Mouse (Mus musculus): ENCODE results near the gene Eppin. TPM values are rescaled to one million over a fixed set of nuclear protein-coding genes. Genes with fewer than 3 reads are reported as not detected.

Gene Eppin
- polyA plus RNA-seq (2014; fragmentation: Illumina TruSeq; extraction: RNeasy Lipid Tissue Mini Kit (QIAGEN cat#74804); ENCODE audit: low read depth, low replicate concordance) = not detected

DNA sequence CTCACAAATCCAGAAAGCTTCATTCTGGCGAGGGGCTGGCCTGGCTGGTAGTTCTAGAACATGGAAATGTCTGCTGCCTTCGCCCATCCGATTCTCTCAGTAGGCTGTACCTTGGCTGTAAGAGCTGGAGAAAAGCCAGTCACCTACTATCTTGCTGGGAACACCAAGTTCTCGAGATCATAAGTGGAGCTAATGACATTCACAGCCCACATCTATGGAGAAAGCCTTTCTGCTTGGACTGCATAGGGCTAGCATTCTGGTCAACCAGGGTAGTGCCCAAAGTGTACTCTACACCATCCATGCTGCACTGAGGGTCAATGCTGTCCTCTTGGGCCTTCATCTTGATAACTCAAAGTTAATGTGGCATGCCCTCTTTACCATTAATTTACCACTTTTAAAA is at the start of gene Eppin:
TSS of gene Eppin (minus strand) at position 101 of the 400 bp plus-strand sequence.

DNA sequence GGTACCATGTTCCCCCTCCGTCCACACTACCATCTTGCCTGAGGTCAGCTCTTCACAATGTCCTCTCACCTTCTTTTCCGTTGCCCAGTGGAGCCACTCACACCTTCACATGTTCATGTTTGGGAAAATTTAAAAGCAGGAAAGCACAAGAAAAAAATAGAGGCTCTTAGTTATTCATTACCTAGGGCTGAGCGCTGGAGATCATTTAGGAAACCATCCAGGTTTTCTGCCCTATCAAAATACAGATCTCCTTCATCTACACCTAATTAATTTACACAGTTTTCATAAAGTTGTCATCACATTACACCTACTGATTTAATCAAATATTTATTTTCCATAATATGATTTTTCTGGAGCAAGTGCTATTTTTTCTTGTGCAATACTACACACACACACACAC is 45.3 kb upstream of the Eppin start, which contains the start of gene Wfdc16:
TSS of gene Wfdc16 (minus strand) at position 101 of the 400 bp plus-strand sequence.

DNA sequence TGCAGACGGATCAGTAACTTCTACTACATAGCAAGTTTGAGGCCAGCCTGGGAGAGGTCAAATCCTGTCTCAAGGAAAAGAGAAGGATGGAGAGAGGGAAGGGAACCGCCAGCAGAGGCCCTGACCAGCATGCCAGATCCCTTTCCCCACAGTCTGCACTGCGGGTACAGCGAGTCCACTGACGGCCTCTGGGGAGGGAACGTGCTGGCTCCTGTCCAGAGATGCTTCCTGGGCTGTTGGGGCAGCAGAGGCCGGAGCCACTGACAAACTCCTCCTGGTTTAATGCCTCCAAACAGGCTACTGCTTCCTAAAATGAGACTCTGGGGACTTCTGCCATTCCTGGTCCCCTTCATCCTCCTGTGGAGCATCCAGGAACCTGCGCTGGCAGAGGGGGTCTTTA is 20.1 kb upstream of the Eppin start, which contains the start of the genes Wfdc6b and Wfdc8:
TSS of gene Wfdc6b (plus strand) at position 52 of the 400 bp plus-strand sequence.
TSS of gene Wfdc8 (minus strand) at position 156 of the 400 bp plus-strand sequence.

DNA sequence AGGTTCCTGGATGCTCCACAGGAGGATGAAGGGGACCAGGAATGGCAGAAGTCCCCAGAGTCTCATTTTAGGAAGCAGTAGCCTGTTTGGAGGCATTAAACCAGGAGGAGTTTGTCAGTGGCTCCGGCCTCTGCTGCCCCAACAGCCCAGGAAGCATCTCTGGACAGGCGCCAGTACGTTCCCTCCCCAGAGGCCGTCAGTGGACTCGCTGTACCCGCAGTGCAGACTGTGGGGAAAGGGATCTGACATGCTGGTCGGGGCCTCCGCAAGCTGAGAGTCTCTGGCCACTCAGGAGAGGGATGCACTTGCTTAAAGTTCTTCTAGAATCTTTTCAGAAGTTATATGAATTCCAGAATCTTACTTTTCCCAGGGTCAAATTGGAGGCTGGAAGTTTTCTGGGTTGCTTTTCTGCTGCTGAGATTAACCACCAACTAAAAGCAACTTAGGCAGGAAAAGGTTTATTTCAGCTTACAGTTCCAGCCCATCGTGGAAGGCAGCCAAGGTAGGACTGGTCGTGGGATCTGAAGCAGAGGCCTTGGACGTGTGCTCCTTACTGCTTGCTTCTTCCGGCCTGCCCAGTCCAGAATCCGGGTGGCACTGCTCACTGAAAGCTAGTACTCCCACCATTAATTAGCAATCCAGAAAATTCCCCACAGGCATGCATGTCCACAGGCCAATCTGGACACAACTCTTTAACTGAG is 8.2 kb downstream of the Eppin start, which contains the start of gene Wfdc6a:
TSS of gene Wfdc6a (minus strand) at position 423 of the 701 bp plus-strand sequence.

DNA sequence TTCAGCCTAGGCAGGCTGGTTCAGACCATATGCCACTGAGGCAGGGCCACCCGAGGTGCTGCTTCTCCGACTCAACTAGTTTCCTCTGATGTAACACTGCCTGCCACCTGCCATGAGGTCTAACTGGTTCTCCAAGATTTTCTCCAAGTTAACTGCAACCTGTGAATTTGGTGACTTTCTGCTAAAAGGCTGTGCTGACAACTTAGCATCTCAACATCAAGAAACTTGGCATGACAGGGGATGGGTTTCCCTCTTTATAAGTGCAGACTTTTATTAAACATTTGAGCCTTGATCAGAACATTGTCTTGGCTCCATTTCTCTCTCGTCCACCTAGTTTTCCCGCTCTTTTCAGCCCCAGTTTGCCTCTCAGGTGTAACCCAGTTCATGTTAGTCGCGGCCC is 20.0 kb downstream of the Eppin start, which contains the start of gene Spint3:
TSS of gene Spint3 (minus strand) at position 101 of the 400 bp plus-strand sequence.

DNA sequence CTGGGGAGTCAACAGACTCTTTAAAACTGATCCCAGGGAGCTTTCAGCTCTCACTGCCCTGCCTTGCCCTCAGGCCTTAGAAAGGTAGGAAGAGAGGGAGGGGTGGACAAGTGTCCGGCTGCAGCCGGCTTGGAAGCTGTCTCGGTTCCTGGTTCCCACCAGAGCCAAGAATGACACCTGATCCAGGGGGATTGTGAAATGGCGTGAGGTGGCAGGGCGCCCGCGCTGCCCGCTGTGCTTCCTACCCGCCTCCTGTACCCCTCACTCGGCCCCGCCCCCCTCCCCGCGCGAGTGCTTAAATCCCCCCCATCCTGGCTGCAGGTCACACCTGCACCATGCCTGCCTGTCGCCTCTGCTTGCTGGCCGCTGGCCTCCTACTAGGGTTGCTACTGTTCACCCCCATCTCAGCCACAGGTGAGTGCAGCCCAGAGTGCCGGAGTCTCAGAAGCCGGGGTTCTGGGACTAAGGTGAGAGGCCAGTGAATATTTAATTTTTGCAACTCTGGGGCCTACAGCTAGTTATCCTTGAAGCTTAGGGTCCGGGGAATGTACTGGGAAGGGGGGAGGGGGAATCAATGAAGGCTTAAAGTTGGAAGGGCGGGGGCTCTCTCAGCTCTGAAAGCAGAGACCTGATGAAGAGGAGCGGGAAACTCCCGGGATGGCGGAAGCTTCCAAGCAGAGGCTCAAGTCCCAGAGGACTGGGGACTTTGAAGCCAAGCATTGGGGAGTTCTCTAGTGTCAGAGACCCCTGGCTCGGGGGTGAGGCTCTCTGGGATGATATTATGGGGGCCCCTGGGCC is 30.8 kb downstream of the Eppin start, which contains the start of gene Wfdc2:
TSS of gene Wfdc2 (plus strand) at position 23 of the 798 bp plus-strand sequence.

Other genes starting within 250 kb of the Eppin start
- gene Slpi, start 204.5 kb downstream of the Eppin start, polyA plus RNA-seq (2014; fragmentation: Illumina TruSeq; extraction: RNeasy Lipid Tissue Mini Kit (QIAGEN cat#74804); ENCODE audit: low read depth, low replicate concordance) = not detected
- not detected for gene Rbpjl, start 190.5 kb downstream of the Eppin start, polyA plus RNA-seq (2014; fragmentation: Illumina TruSeq; extraction: RNeasy Lipid Tissue Mini Kit (QIAGEN cat#74804); ENCODE audit: low read depth, low replicate concordance)
- gene Matn4, start 188.4 kb downstream of the Eppin start, polyA plus RNA-seq (2014; fragmentation: Illumina TruSeq; extraction: RNeasy Lipid Tissue Mini Kit (QIAGEN cat#74804); ENCODE audit: low read depth, low replicate concordance) = not detected
- 55.2 TPM for gene Sdc4, start 149.7 kb downstream of the Eppin start, polyA plus RNA-seq (2014; fragmentation: Illumina TruSeq; extraction: RNeasy Lipid Tissue Mini Kit (QIAGEN cat#74804); ENCODE audit: low read depth, low replicate concordance)
- gene Sys1, start 136.6 kb downstream of the Eppin start, polyA plus RNA-seq (2014; fragmentation: Illumina TruSeq; extraction: RNeasy Lipid Tissue Mini Kit (QIAGEN cat#74804); ENCODE audit: low read depth, low replicate concordance) = 7.6 TPM
- gene Gm20458, start 132.6 kb downstream of the Eppin start, polyA plus RNA-seq (2014; fragmentation: Illumina TruSeq; extraction: RNeasy Lipid Tissue Mini Kit (QIAGEN cat#74804); ENCODE audit: low read depth, low replicate concordance) = not detected
- not detected for gene Trp53tg5, start 119.9 kb downstream of the Eppin start, polyA plus RNA-seq (2014; fragmentation: Illumina TruSeq; extraction: RNeasy Lipid Tissue Mini Kit (QIAGEN cat#74804); ENCODE audit: low read depth, low replicate concordance)
- gene Dbndd2, start 107.5 kb downstream of the Eppin start, polyA plus RNA-seq (2014; fragmentation: Illumina TruSeq; extraction: RNeasy Lipid Tissue Mini Kit (QIAGEN cat#74804); ENCODE audit: low read depth, low replicate concordance) = 3.4 TPM
- gene Pigt, start 96.1 kb downstream of the Eppin start, polyA plus RNA-seq (2014; fragmentation: Illumina TruSeq; extraction: RNeasy Lipid Tissue Mini Kit (QIAGEN cat#74804); ENCODE audit: low read depth, low replicate concordance) = 7.0 TPM
- not detected for gene Wfdc2, start 31.2 kb downstream of the Eppin start, polyA plus RNA-seq (2014; fragmentation: Illumina TruSeq; extraction: RNeasy Lipid Tissue Mini Kit (QIAGEN cat#74804); ENCODE audit: low read depth, low replicate concordance)
- not detected for gene Spint3, start 20.1 kb downstream of the Eppin start, polyA plus RNA-seq (2014; fragmentation: Illumina TruSeq; extraction: RNeasy Lipid Tissue Mini Kit (QIAGEN cat#74804); ENCODE audit: low read depth, low replicate concordance)
- not detected for gene Wfdc6a, start 8.1 kb downstream of the Eppin start, polyA plus RNA-seq (2014; fragmentation: Illumina TruSeq; extraction: RNeasy Lipid Tissue Mini Kit (QIAGEN cat#74804); ENCODE audit: low read depth, low replicate concordance)
- gene Wfdc6b, start 19.9 kb upstream of the Eppin start, polyA plus RNA-seq (2014; fragmentation: Illumina TruSeq; extraction: RNeasy Lipid Tissue Mini Kit (QIAGEN cat#74804); ENCODE audit: low read depth, low replicate concordance) = not detected
- gene Wfdc8, start 20.0 kb upstream of the Eppin start, polyA plus RNA-seq (2014; fragmentation: Illumina TruSeq; extraction: RNeasy Lipid Tissue Mini Kit (QIAGEN cat#74804); ENCODE audit: low read depth, low replicate concordance) = not detected
- not detected for gene Wfdc16, start 45.2 kb upstream of the Eppin start, polyA plus RNA-seq (2014; fragmentation: Illumina TruSeq; extraction: RNeasy Lipid Tissue Mini Kit (QIAGEN cat#74804); ENCODE audit: low read depth, low replicate concordance)
- gene Wfdc10, start 62.5 kb upstream of the Eppin start, polyA plus RNA-seq (2014; fragmentation: Illumina TruSeq; extraction: RNeasy Lipid Tissue Mini Kit (QIAGEN cat#74804); ENCODE audit: low read depth, low replicate concordance) = not detected
- not detected for gene Wfdc9, start 63.0 kb upstream of the Eppin start, polyA plus RNA-seq (2014; fragmentation: Illumina TruSeq; extraction: RNeasy Lipid Tissue Mini Kit (QIAGEN cat#74804); ENCODE audit: low read depth, low replicate concordance)
- gene Wfdc11, start 80.5 kb upstream of the Eppin start, polyA plus RNA-seq (2014; fragmentation: Illumina TruSeq; extraction: RNeasy Lipid Tissue Mini Kit (QIAGEN cat#74804); ENCODE audit: low read depth, low replicate concordance) = not detected
- gene Wfdc13, start 91.5 kb upstream of the Eppin start, polyA plus RNA-seq (2014; fragmentation: Illumina TruSeq; extraction: RNeasy Lipid Tissue Mini Kit (QIAGEN cat#74804); ENCODE audit: low read depth, low replicate concordance) = not detected
- not detected for gene Spint4, start 104.9 kb upstream of the Eppin start, polyA plus RNA-seq (2014; fragmentation: Illumina TruSeq; extraction: RNeasy Lipid Tissue Mini Kit (QIAGEN cat#74804); ENCODE audit: low read depth, low replicate concordance)
- not detected for gene Spint5, start 121.7 kb upstream of the Eppin start, polyA plus RNA-seq (2014; fragmentation: Illumina TruSeq; extraction: RNeasy Lipid Tissue Mini Kit (QIAGEN cat#74804); ENCODE audit: low read depth, low replicate concordance)
- gene Wfdc3, start 152.3 kb upstream of the Eppin start, polyA plus RNA-seq (2014; fragmentation: Illumina TruSeq; extraction: RNeasy Lipid Tissue Mini Kit (QIAGEN cat#74804); ENCODE audit: low read depth, low replicate concordance) = 0.35 TPM
- 4.6 TPM for gene Dnttip1, start 152.4 kb upstream of the Eppin start, polyA plus RNA-seq (2014; fragmentation: Illumina TruSeq; extraction: RNeasy Lipid Tissue Mini Kit (QIAGEN cat#74804); ENCODE audit: low read depth, low replicate concordance)
- 2.9 TPM for gene Ube2c, start 176.3 kb upstream of the Eppin start, polyA plus RNA-seq (2014; fragmentation: Illumina TruSeq; extraction: RNeasy Lipid Tissue Mini Kit (QIAGEN cat#74804); ENCODE audit: low read depth, low replicate concordance)
- gene Tnnc2, start 186.4 kb upstream of the Eppin start, polyA plus RNA-seq (2014; fragmentation: Illumina TruSeq; extraction: RNeasy Lipid Tissue Mini Kit (QIAGEN cat#74804); ENCODE audit: low read depth, low replicate concordance) = 8.5 TPM
- 3.9 TPM for gene Snx21, start 192.2 kb upstream of the Eppin start, polyA plus RNA-seq (2014; fragmentation: Illumina TruSeq; extraction: RNeasy Lipid Tissue Mini Kit (QIAGEN cat#74804); ENCODE audit: low read depth, low replicate concordance)
- gene Acot8, start 211.3 kb upstream of the Eppin start, polyA plus RNA-seq (2014; fragmentation: Illumina TruSeq; extraction: RNeasy Lipid Tissue Mini Kit (QIAGEN cat#74804); ENCODE audit: low read depth, low replicate concordance) = not detected
- 1.8 TPM for gene Zswim3, start 211.5 kb upstream of the Eppin start, polyA plus RNA-seq (2014; fragmentation: Illumina TruSeq; extraction: RNeasy Lipid Tissue Mini Kit (QIAGEN cat#74804); ENCODE audit: low read depth, low replicate concordance)
- gene Zswim1, start 229.1 kb upstream of the Eppin start, polyA plus RNA-seq (2014; fragmentation: Illumina TruSeq; extraction: RNeasy Lipid Tissue Mini Kit (QIAGEN cat#74804); ENCODE audit: low read depth, low replicate concordance) = 4.4 TPM
- not detected for gene Spata25, start 234.9 kb upstream of the Eppin start, polyA plus RNA-seq (2014; fragmentation: Illumina TruSeq; extraction: RNeasy Lipid Tissue Mini Kit (QIAGEN cat#74804); ENCODE audit: low read depth, low replicate concordance)
- 30.7 TPM for gene Ctsa, start 239.3 kb upstream of the Eppin start, polyA plus RNA-seq (2014; fragmentation: Illumina TruSeq; extraction: RNeasy Lipid Tissue Mini Kit (QIAGEN cat#74804); ENCODE audit: low read depth, low replicate concordance)
- gene Neurl2, start 239.9 kb upstream of the Eppin start, polyA plus RNA-seq (2014; fragmentation: Illumina TruSeq; extraction: RNeasy Lipid Tissue Mini Kit (QIAGEN cat#74804); ENCODE audit: low read depth, low replicate concordance) = not detected